Mouse (Mus musculus): Measurements from ENCODE around the gene Olfr251.

DNA sequence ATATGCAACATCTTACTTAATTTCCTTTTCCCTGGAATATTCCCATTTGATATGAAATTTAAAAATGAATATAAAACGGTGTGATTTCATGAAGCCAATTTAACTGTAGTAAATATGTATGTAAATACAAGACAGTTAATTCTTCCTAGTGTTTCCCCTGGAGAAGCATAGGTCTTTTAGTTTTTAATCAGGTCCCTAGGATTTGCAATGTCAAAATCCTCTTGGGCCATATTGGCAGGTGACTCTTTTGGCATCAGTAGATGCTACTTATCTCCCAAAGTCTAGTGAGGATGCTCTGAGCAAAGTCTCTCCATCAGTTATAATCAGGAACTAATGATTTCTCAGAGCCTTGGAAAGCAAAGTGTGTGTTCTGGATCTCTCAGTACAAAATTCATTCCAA lies 52.3 kb downstream of the Olfr251 start, which contains the start of gene Olfr901:
- TF ChIP-seq CTCF (IDR thresholded peaks at IDR 0.05; ENCODE audit: control insufficient read depth, insufficient read depth, insufficient read length) (no peak), MYOG (IDR thresholded peaks at IDR 0.05; ENCODE audit: control insufficient read depth, extremely low read depth, insufficient read length) (no peak), MAX (IDR thresholded peaks at IDR 0.05) (no peak), USF1 (IDR thresholded peaks at IDR 0.05; ENCODE audit: low read depth) (no peak), FOSL1 (IDR thresholded peaks at IDR 0.05; ENCODE audit: insufficient read depth, low read length, poor library complexity, severe bottlenecking) (no peak)
